Mouse (Mus musculus) heart, embryonic 15.5 days (tissue): ENCODE results near the gene Fam81b. TPM values are rescaled to one million over a fixed set of nuclear protein-coding genes. Genes with fewer than 3 reads are reported as not detected.
"Not testable (repeated sequence)": the region's sequence is repeated elsewhere in the genome, so short reads cannot be mapped to it uniquely, and the experiment has no call there.

Experiments used
- ATAC-seq: fragments of 200-750 bp; cut with Nextera tagmentation; replicated peaks from 2 replicates; pipeline ENCODE4 v1.8.0; 2017; ENCODE audit warnings: low read depth, moderate TSS enrichment; ENCODE audit not compliant: insufficient number of reproducible peaks, insufficient read depth, low FRiP score
- H3K27ac ChIP-seq: fragments of 300-500 bp; sonication (generic); 2 replicates; pipeline ENCODE4 v1.5.1; 2015; ENCODE audit warnings: mild to moderate bottlenecking, inconsistent platforms
- H3K27me3 ChIP-seq: fragments of 300-500 bp; sonication (generic); 2 replicates; pipeline ENCODE4 v1.6.1; 2015; ENCODE audit warnings: inconsistent platforms
- H3K36me3 ChIP-seq: fragments of 300-500 bp; sonication (generic); 2 replicates; pipeline ENCODE4 v1.6.1; 2015; ENCODE audit warnings: mild to moderate bottlenecking, inconsistent platforms
- H3K4me1 ChIP-seq: fragments of 300-500 bp; sonication (generic); replicated peaks from 2 replicates; pipeline ENCODE4 v1.6.1; 2015; ENCODE audit warnings: inconsistent platforms
- H3K4me2 ChIP-seq: fragments of 300-500 bp; sonication (generic); 2 replicates; pipeline ENCODE4 v1.6.1; 2015; ENCODE audit warnings: inconsistent platforms, mild to moderate bottlenecking, moderate library complexity
- H3K4me3 ChIP-seq: fragments of 300-500 bp; sonication (generic); 2 replicates; pipeline ENCODE4 v1.5.1; 2015; ENCODE audit warnings: mild to moderate bottlenecking, inconsistent platforms
- H3K9ac ChIP-seq: fragments of 300-500 bp; sonication (generic); 2 replicates; pipeline ENCODE4 v1.6.1; 2015; ENCODE audit warnings: mild to moderate bottlenecking, inconsistent platforms
- H3K9me3 ChIP-seq: fragments of 300-500 bp; sonication (generic); replicated peaks from 2 replicates; pipeline ENCODE4 v1.6.1; 2016; ENCODE audit warnings: inconsistent platforms
- WGBS: fragments of 180-500 bp; shearing (Covaris S2); methylation state at CpG from one replicate; pipeline ENCODE4 v1.1.7; 2015; ENCODE audit warnings: mixed read lengths; 5-methylcytosine and 5-hydroxymethylcytosine counted together
- polyA plus RNA-seq: library from polyadenylated mRNA; unstranded; fragments of >200 nt; fragmentation: Nextera tagmentation; extraction: Ambion mirVana; gene quantifications from 2 replicates; pipeline ENCODE4 v1.2.1, GENCODE M21; 2015

Fam81b gene
- not detected in 2 replicates for polyA plus RNA-seq

- Histone ChIP-seq H3K4me3 (no peak within 1 kb of the TSS), H3K9me3 (no peaks in the 10 kb centered on the region), H3K4me2 (no peak within 1 kb of the TSS), H3K27me3 (no peaks in the 10 kb centered on the region), H3K4me1 (no peaks in the 10 kb centered on the region), H3K9ac (no peak within 1 kb of the TSS), H3K27ac (no peak within 1 kb of the TSS), H3K36me3 (no peaks in the 10 kb centered on the region)
- no peak for ATAC-seq
- WGBS = 30% methylated on average over 7 of the region's 7 CpGs
Observed at GRCm38 (mm10) chr13:76304637-76305122, at the start of gene Fam81b. Fam81b (minus strand) TSS chr13:76305072.

GRCm38 (mm10) chr13:76345941-76346340 lies 41.1 kb upstream of the Fam81b start:
- H3K27ac ChIP-seq, H3K9ac ChIP-seq, H3K4me1 ChIP-seq, H3K36me3 ChIP-seq, H3K4me3 ChIP-seq, H3K9me3 ChIP-seq, H3K27me3 ChIP-seq, ATAC-seq: not testable (repeated sequence)
- 51% methylated on average over 19 of the region's 21 CpGs for WGBS
- peak overlapping the region; percentile 42 for H3K4me2 ChIP-seq

GRCm38 (mm10) chr13:76318635-76319034 lies 13.8 kb upstream of the Fam81b start:
- Histone ChIP-seq H3K9me3 (no peaks in the 10 kb centered on the region), H3K4me1 (no peaks in the 10 kb centered on the region), H3K36me3 (no peaks in the 10 kb centered on the region), H3K27ac (no peak overlapping the region), H3K4me3 (no peak overlapping the region), H3K4me2 (no peak overlapping the region), H3K27me3 (no peaks in the 10 kb centered on the region), H3K9ac (no peak overlapping the region)
- WGBS = 20% methylated on average over 3 of the region's 3 CpGs
- no peak for ATAC-seq

GRCm38 (mm10) chr13:76311580-76311979 lies 6.7 kb upstream of the Fam81b start:
- WGBS = 76% methylated on average over 7 of the region's 7 CpGs
- no peak overlapping the region for H3K27ac ChIP-seq
- H3K27me3 ChIP-seq = no peaks in the 10 kb centered on the region
- no peaks in the 10 kb centered on the region for H3K9me3 ChIP-seq
- no peak overlapping the region for H3K9ac ChIP-seq
- H3K36me3 ChIP-seq = no peaks in the 10 kb centered on the region
- no peaks in the 10 kb centered on the region for H3K4me1 ChIP-seq
- H3K4me2 ChIP-seq = no peak overlapping the region
- H3K4me3 ChIP-seq = no peak overlapping the region
- ATAC-seq = no peak

GRCm38 (mm10) chr13:76308811-76309210 lies 3.9 kb upstream of the Fam81b start:
- no peak overlapping the region for H3K4me2 ChIP-seq
- no peak overlapping the region for H3K9ac ChIP-seq
- WGBS = 43% methylated on average over 1 of the region's 1 CpGs
- no peaks in the 10 kb centered on the region for H3K4me1 ChIP-seq
- no peak for ATAC-seq
- no peaks in the 10 kb centered on the region for H3K9me3 ChIP-seq
- no peak overlapping the region for H3K27ac ChIP-seq
- no peak overlapping the region for H3K4me3 ChIP-seq
- no peaks in the 10 kb centered on the region for H3K36me3 ChIP-seq
- no peaks in the 10 kb centered on the region for H3K27me3 ChIP-seq

GRCm38 (mm10) chr13:76305655-76306365 lies 938 bp upstream of the Fam81b start:
- Histone ChIP-seq H3K9ac (no peak overlapping the region), H3K9me3 (no peaks in the 10 kb centered on the region), H3K4me2 (no peak overlapping the region), H3K4me1 (no peaks in the 10 kb centered on the region), H3K27ac (no peak overlapping the region), H3K27me3 (no peaks in the 10 kb centered on the region), H3K36me3 (no peaks in the 10 kb centered on the region), H3K4me3 (no peak overlapping the region)
- ATAC-seq = no peak
- WGBS = 41% methylated on average over 2 of the region's 2 CpGs

GRCm38 (mm10) chr13:76305241-76305640 lies 369 bp upstream of the Fam81b start:
- H3K4me2 ChIP-seq = no peak overlapping the region
- H3K27me3 ChIP-seq = no peaks in the 10 kb centered on the region
- H3K4me1 ChIP-seq = no peaks in the 10 kb centered on the region
- H3K9me3 ChIP-seq = no peaks in the 10 kb centered on the region
- no peak overlapping the region for H3K9ac ChIP-seq
- no peak for ATAC-seq
- no peaks in the 10 kb centered on the region for H3K36me3 ChIP-seq
- no peak overlapping the region for H3K27ac ChIP-seq
- 83% methylated on average over 3 of the region's 3 CpGs for WGBS
- H3K4me3 ChIP-seq = no peak overlapping the region

GRCm38 (mm10) chr13:76304201-76304600 lies 671 bp downstream of the Fam81b start:
- WGBS = 62% methylated on average over 1 of the region's 1 CpGs
- no peak for ATAC-seq
- no peaks in the 10 kb centered on the region for H3K27me3 ChIP-seq

GRCm38 (mm10) chr13:76303160-76303559 lies 1.7 kb downstream of the Fam81b start:
- Histone ChIP-seq H3K36me3 (no peaks in the 10 kb centered on the region), H3K9me3 (no peaks in the 10 kb centered on the region), H3K4me2 (no peak overlapping the region), H3K4me1 (no peaks in the 10 kb centered on the region), H3K27ac (no peak overlapping the region), H3K4me3 (no peak overlapping the region), H3K9ac (no peak overlapping the region), H3K27me3 (no peaks in the 10 kb centered on the region)
- 33% methylated on average over 1 of the region's 1 CpGs for WGBS
- ATAC-seq = no peak

More at GRCm38 (mm10) chr13:76304201-76304600, 671 bp downstream of the Fam81b start:
- Histone ChIP-seq H3K27ac (no peak overlapping the region), H3K9ac (no peak overlapping the region), H3K9me3 (no peaks in the 10 kb centered on the region), H3K4me1 (no peaks in the 10 kb centered on the region), H3K4me3 (no peak overlapping the region), H3K4me2 (no peak overlapping the region), H3K36me3 (no peaks in the 10 kb centered on the region)

GRCm38 (mm10) chr13:76302056-76302455 lies 2.8 kb downstream of the Fam81b start:
- no peaks in the 10 kb centered on the region for H3K4me1 ChIP-seq
- no peak overlapping the region for H3K27ac ChIP-seq
- H3K9me3 ChIP-seq = no peaks in the 10 kb centered on the region
- no peak overlapping the region for H3K9ac ChIP-seq
- H3K27me3 ChIP-seq = no peaks in the 10 kb centered on the region
- 69% methylated on average over 2 of the region's 2 CpGs for WGBS
- H3K4me2 ChIP-seq = no peak overlapping the region
- no peak overlapping the region for H3K4me3 ChIP-seq
- no peak for ATAC-seq
- no peaks in the 10 kb centered on the region for H3K36me3 ChIP-seq

GRCm38 (mm10) chr13:76292050-76292449 lies 12.8 kb downstream of the Fam81b start:
- Histone ChIP-seq H3K9ac (no peak overlapping the region), H3K36me3 (no peaks in the 10 kb centered on the region), H3K4me2 (no peak overlapping the region), H3K4me1 (no peaks in the 10 kb centered on the region), H3K4me3 (no peak overlapping the region), H3K9me3 (no peaks in the 10 kb centered on the region), H3K27me3 (no peaks in the 10 kb centered on the region), H3K27ac (no peak overlapping the region)
- 51% methylated on average over 4 of the region's 4 CpGs for WGBS
- ATAC-seq = no peak

GRCm38 (mm10) chr13:76284597-76284996 lies 20.3 kb downstream of the Fam81b start:
- H3K9ac ChIP-seq = no peak overlapping the region
- no peaks in the 10 kb centered on the region for H3K27me3 ChIP-seq
- H3K36me3 ChIP-seq = no peaks in the 10 kb centered on the region
- no peak overlapping the region for H3K27ac ChIP-seq
- no peaks in the 10 kb centered on the region for H3K4me1 ChIP-seq
- no peak overlapping the region for H3K4me3 ChIP-seq
- ATAC-seq = no peak
- H3K9me3 ChIP-seq = no peaks in the 10 kb centered on the region
- WGBS = 83% methylated on average over 3 of the region's 3 CpGs
- H3K4me2 ChIP-seq = no peak overlapping the region
